Mouse (Mus musculus): Measurements from ENCODE around the gene Cldn10. TPM values are rescaled to one million over a fixed set of nuclear protein-coding genes. Genes with fewer than 3 reads are reported as not detected.
"Not testable (repeated sequence)": the region's sequence is repeated elsewhere in the genome, so short reads cannot be mapped to it uniquely, and the experiment has no call there.

Cldn10 gene
- total RNA-seq, 2 experiments from 2014 or later = 2.0 TPM; not detected in 1

GRCm38 (mm10) chr14:118776372-118776771, 11.3 kb upstream of the Cldn10 start:
- ATAC-seq (replicated peaks; ENCODE audit: low FRiP score, poor library complexity, severe bottlenecking) = no peak

GRCm38 (mm10) chr14:118777478-118777877, 10.2 kb upstream of the Cldn10 start:
- no peak for ATAC-seq (replicated peaks; ENCODE audit: low FRiP score, poor library complexity, severe bottlenecking)

DNA sequence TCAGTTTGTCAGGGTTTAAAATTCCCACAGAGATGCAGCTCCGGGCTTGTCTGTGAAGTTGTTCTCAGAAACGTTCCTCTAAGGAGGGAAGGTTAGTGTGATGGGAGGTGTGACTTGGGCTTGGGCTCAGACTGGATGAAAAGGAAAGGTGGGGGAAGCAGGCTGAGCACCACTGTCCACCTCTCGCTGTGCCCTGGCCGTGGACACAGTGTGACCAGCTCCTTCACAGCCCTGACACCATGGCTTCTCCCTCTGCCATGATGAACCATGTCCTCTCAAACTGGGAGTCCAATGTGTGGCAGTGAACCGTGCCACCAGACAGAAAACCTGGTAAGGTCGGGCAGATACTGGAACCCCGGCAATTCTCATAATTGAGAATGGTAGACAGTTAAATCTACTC, 6.1 kb upstream of the Cldn10 start:
- ATAC-seq (replicated peaks; ENCODE audit: low FRiP score, poor library complexity, severe bottlenecking) = no peak

DNA sequence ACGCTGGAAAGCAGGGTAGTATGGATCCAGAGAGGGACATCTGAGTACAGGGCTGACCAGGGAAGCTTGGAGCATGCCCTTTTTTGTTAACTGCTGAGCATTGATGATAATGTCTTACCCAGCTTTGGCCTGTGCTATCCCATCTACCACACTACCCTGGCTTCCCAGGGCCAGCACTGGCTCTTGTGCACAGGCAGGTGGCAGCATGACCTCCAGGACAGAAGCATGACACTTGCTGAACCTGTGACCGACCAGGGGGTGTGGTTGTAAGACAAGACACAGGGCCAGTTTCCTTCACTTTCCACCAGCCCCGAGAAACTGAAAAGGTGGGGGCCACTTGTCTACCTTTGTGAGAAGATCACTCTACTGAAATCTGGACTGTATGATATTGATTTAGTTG, 5.5 kb upstream of the Cldn10 start:
- peak; percentile 97 for ATAC-seq (replicated peaks; ENCODE audit: low FRiP score, poor library complexity, severe bottlenecking)

- ATAC-seq (replicated peaks; ENCODE audit: low FRiP score, poor library complexity, severe bottlenecking) = no peak
These were observed 4.3 kb upstream of the Cldn10 start for GRCm38 (mm10) chr14:118783326-118783935.

DNA sequence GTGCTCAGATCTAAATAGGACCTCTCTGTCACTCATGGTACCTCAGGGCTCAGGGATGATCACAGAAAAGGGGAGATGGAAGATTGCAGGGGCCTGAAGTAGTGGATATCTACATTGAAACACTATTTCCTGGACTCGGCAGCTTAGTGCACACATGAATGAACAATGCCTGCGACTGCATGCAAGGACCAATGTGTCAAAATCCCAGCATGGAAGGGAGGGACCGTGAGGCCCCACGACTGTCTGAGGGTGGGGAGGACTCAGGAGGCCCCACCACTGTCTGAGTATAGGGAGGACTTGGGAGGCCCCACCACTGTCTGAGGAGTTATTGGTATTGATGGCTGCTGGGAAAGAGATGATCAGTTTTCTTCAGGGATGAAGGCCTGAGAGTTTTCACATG, 2.5 kb downstream of the Cldn10 start:
- no peak for ATAC-seq (replicated peaks; ENCODE audit: low FRiP score, poor library complexity, severe bottlenecking)

GRCm38 (mm10) chr14:118792957-118793356, 5.2 kb downstream of the Cldn10 start:
- ATAC-seq (replicated peaks; ENCODE audit: low FRiP score, poor library complexity, severe bottlenecking) = no peak

DNA sequence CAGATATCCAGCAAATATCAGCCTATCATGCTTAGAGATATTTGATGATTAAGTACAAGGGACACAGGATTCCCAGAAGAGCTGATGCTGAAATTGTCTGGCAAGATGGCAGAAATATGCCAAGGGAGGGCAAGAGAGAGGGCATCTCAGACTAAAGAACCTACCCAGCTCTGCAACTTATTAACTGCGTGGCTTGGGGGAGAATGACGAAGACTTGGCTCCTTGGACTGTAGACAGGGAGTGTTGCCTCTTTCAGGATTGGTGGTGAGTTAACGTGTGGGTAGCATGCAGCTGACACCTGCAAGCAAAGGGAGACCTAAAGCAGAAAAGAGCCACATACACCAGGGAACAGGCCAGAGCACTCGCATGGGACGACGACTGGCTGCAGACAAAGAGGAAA, 5.7 kb downstream of the Cldn10 start:
- ATAC-seq (replicated peaks; ENCODE audit: low FRiP score, poor library complexity, severe bottlenecking) = no peak

DNA sequence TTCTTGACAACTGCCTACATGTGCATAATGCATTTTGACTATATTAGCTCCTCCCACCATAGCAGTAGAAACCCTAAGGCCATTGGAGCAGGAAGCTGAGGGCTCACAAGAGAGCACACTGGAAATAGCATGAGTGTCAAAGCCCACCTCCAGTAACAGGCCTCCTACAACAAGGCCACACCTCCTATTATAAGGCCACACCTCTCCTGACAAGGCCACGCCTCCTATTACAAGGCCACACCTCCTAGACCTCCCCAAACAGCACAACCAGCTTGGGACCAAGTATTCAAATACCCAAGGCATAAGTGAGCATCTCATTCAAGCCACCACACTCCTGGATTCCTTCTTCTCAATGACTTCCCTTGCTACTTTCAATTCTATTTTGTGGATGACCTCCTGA, 6.5 kb downstream of the Cldn10 start:
- ATAC-seq (replicated peaks; ENCODE audit: low FRiP score, poor library complexity, severe bottlenecking) = 0 out of 2 replicates have a peak, but pooled peaks have one; percentile 11

- ATAC-seq (replicated peaks; ENCODE audit: low FRiP score, poor library complexity, severe bottlenecking) = 0 out of 2 replicates have a peak, but pooled peaks have one; percentile 11
These were observed 7.2 kb downstream of the Cldn10 start for GRCm38 (mm10) chr14:118794893-118795292.

DNA sequence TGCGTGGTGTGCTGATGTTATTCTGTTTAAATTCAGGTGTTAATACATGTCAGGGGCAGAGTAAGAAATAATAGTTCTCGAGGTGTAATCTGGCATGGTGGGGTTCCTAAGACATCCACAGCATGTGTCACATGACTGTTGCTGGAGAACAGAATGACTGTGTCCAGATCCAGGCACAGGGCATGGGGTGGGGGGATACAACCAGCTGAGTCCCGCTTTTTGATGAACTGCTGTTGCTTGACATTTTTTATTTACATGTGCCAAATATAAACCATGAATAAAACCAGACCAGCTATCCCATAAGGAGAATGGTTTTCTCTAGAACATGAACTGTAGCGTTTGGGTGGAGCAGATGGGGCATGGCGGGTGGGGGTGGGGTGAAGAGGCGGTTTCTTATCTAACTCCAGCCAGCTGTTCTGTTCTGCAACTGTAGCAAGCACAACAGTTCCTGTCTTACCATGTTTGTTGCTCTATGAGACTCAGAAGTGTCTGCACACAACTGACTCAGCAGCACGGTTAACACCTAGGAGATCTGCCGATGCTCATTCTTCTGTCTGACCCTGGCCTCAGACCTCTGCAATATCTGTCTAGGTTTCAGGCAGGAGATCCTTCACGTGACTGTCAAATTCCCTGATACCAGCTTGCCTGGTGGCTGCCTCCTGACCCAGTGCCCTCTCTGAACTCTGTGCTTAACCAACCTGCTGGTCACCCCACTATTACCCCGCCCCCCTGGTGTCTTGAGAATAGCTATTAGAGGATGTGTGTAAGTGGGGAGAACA, 8.4 kb downstream of the Cldn10 start:
- ATAC-seq (replicated peaks; ENCODE audit: low FRiP score, poor library complexity, severe bottlenecking) = peak; percentile 75

GRCm38 (mm10) chr14:118796694-118797058, 9.0 kb downstream of the Cldn10 start:
- peak; percentile 50 for ATAC-seq (replicated peaks; ENCODE audit: low FRiP score, poor library complexity, severe bottlenecking)

DNA sequence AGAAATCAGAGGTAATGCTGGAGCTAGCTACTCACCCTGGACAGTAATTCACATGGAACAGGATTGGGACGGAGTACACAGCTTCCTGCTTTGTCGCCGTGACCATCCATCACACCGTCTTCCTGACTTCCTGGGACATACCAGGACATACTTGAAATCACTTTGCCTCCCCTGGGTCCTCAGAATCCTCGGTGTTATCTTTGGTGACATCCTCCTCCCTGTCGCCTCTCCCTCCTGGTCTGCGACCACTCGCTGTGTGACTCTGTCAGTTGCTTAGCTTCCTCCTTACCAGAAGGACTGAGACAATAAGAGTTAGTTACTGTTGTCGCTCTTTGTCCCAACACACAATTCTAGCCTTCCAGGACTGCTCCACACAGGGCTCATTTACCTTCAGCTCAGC, 9.6 kb downstream of the Cldn10 start:
- ATAC-seq (replicated peaks; ENCODE audit: low FRiP score, poor library complexity, severe bottlenecking) = peak; percentile 5

GRCm38 (mm10) chr14:118799918-118800317, 12.2 kb downstream of the Cldn10 start:
- ATAC-seq (replicated peaks; ENCODE audit: low FRiP score, poor library complexity, severe bottlenecking) = 0 out of 2 replicates have a peak, but pooled peaks have one; percentile 13

DNA sequence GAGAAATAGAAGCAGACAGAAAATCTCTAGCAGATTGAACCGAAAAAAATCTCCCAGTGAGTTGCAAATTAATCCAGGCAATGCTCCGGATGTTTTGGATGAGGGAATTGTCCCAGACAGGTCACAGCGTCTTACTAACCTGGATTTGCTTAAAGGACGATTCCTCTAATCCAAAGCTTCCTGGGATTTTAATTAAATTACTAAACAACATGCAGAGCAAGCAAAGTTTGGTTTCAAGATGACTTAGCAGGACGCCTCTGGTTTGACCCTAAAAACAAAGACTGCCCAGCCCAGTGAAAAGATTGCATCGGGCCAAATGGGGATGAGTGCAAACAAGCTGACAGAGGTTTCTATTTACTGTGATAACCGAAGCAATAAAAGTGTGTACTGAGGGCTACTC, 16.2 kb downstream of the Cldn10 start:
- ATAC-seq (replicated peaks; ENCODE audit: low FRiP score, poor library complexity, severe bottlenecking) = no peak

GRCm38 (mm10) chr14:118804351-118804750, 16.6 kb downstream of the Cldn10 start:
- ATAC-seq (replicated peaks; ENCODE audit: low FRiP score, poor library complexity, severe bottlenecking) = peak; percentile 43; the same call in 1 of the 2 replicates

DNA sequence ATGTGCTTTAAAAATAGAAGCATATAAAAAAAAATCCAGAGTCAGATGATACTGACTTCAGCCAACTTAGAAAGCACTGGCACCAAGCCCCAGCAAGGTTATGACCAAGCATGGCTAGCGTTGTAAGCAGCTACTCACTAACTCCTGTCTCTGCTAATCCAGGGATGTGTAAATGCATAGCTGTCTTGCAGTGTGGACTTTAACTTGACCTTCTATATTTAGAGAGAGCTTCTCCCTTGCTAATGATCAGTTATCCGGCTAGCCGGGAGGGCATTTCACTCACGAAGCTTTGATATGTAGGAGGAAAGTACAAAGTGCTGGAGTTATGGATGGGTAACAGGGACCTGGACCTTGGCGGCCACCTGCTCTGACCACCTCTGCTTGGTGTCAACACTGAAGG, 19.9 kb downstream of the Cldn10 start:
- no peak for ATAC-seq (replicated peaks; ENCODE audit: low FRiP score, poor library complexity, severe bottlenecking)

DNA sequence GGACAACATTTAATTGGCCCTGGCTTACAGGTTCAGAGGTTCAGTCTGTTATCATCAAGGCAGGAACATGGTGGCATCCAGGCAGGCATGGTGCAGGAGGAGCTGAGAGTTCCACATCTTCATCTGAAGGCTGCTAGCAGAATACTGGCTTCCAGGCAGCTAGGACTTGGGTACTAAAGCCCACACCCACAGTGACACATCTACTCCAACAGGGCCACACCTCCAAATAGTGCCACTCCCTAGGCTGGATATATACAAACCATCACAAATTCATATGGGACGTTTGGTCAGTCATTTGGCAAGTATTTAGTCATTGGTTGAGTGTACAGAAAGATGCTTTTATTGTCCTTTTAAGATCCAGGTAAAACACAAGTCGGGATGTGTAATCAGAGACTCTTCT, 20.5 kb downstream of the Cldn10 start:
- 0 out of 2 replicates have a peak, but pooled peaks have one; percentile 28 for ATAC-seq (replicated peaks; ENCODE audit: low FRiP score, poor library complexity, severe bottlenecking)

GRCm38 (mm10) chr14:118809686-118810085, 22.0 kb downstream of the Cldn10 start:
- no peak for ATAC-seq (replicated peaks; ENCODE audit: low FRiP score, poor library complexity, severe bottlenecking)

GRCm38 (mm10) chr14:118811256-118811655, 23.5 kb downstream of the Cldn10 start:
- ATAC-seq (replicated peaks; ENCODE audit: low FRiP score, poor library complexity, severe bottlenecking) = not testable (repeated sequence)

- ATAC-seq (replicated peaks; ENCODE audit: low FRiP score, poor library complexity, severe bottlenecking) = no peak
These were observed 25.4 kb downstream of the Cldn10 start for GRCm38 (mm10) chr14:118813111-118813510.
